Mouse (Mus musculus) adipocyte (in vitro differentiated cells): ENCODE data around the gene Pnldc1.
"Not testable (repeated sequence)": the region's sequence is repeated elsewhere in the genome, so short reads cannot be mapped to it uniquely, and the experiment has no call there.

Source experiments
- DNase-seq: peaks from one replicate; pipeline ENCODE4 v3.0.0-alpha.2; 2016; ENCODE audit warnings: low spot score

Pnldc1 gene

DNA sequence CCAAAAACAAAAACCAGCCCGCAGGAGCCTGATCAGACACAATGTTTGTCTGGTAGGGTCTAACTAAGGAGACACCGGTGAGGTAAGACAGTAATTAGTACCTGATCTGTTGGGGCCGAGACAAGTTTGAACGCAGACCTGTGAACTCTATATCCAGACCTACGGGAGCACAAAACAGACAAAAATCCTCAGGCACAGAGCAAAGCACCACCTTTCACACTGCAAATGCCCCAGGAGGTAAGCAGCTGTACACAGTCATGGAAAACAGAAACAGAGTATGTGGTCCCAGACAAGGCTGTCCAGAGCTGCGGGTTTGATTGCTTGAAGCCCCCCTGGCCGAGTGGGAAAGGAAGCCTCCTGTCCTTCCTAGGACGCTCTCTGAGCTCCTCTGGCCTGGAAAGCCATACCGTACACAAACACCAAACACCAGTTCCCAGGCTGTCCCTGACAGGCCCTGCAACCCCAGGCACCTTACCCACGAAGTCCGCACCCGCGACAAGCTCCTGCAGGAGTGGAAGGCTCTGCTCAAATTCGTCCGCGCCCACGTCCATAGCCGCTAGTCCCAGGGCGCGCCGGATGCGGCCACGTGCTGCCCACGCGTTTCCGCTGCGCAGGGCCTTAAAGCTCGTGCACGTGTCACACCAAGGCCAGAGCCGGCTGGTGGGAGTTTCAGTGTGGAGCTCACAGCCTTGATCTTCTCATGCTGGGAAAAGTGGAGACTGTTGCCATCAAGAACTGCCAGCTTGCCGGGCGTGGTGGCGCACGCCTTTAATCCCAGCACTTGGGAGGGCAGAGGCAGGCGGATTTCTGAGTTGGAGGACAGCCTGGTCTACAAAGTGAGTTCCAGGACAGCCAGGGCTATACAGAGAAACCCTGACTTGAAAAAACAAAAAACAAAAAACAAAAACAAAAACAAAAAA is at the start of gene Pnldc1:
Gene Pnldc1, minus strand, starts transcription at position 870 of the 920 bp plus-strand sequence.
- no peak for DNase-seq

DNA sequence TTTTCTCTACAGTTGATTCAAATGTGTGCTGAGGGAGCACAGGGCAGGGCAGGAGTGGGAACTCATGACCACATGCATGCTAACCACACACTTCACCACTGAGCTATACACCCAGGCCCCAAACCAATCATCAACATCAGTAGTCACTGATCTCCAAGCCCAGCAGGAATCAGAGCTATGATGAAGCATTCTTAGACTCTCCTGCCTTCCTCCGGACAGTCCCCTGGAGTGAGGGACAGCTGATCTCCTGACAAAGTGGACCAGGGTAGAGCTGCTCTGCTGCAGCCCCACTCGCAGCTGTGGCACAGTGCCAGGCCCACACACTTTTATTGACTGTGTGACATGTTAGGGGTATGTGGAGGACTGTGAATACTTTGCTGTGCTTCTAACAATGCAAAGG is 49.3 kb upstream of the Pnldc1 start:
- not testable (repeated sequence) for DNase-seq

DNA sequence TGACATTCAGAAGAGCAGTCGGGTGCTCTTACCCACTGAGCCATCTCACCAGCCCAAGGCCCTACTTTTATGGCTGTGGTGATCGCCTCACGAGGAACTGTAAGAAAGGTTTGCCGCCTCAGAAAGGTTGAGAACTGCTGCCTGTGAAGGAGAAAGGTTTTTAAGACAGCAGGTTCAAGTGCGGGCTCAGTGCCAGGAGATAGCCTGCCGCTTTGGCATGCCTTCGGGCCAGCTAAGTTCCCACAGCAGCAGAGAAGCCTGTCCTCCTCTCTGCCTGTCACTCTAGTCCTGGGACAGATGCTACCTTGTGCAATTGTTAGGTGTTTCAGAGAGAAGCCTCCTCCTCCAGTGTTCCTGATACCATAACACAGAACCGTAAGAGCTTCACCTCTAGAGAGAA is 46.6 kb upstream of the Pnldc1 start:
- DNase-seq, result peak; percentile 53

DNA sequence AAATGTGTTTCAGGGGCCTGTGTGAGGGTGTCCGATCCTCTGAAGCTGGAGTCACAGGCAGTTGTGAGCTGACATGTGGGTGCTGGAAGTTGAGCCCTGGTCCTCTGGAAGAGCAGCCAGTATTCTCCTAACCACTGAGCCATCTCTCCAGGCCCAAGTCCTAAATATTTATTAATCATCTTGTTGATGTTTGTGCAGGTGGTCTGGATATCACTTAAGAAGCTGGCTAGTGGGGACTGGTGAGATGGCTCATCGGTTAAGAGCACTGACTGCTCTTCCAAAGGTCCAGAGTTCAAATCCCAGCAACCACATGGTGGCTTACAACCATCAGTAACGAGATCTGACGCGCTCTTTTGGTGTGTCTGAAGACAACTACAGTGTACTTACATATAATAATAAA is 39.6 kb upstream of the Pnldc1 start:
- DNase-seq, result no peak

DNA sequence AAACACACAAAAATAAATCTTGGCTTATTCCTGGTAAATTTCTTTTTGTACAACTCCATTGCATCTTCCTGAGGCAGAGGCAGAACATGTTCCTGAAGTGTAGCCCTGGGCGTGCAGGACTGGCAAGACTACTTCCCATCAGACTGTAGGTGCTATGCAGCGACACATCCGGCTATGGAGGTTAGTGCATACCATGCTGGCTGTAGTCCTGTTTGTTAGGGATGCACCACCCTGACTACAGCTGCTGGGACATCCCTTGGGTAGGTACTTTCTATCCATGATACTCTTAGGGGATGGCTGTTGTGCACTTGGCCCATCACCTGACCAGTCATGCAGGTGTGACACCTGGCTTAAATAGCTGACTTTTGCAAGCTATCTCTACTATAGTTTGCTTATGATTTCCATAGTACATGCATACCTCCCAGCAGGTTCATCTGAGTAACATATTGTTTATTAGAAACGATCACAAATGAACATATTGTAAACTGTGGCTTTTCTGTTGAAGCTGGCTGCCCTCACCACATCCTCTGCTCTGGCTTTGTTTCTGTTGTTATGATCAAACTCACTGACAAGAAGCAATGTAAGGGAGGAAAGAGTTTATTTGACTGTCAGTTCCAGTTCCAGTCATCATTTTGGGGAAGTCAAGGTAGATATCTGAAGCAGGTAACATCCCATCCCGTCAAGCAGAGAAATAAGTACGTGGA is 32.6 kb upstream of the Pnldc1 start:
- DNase-seq, result no peak

DNA sequence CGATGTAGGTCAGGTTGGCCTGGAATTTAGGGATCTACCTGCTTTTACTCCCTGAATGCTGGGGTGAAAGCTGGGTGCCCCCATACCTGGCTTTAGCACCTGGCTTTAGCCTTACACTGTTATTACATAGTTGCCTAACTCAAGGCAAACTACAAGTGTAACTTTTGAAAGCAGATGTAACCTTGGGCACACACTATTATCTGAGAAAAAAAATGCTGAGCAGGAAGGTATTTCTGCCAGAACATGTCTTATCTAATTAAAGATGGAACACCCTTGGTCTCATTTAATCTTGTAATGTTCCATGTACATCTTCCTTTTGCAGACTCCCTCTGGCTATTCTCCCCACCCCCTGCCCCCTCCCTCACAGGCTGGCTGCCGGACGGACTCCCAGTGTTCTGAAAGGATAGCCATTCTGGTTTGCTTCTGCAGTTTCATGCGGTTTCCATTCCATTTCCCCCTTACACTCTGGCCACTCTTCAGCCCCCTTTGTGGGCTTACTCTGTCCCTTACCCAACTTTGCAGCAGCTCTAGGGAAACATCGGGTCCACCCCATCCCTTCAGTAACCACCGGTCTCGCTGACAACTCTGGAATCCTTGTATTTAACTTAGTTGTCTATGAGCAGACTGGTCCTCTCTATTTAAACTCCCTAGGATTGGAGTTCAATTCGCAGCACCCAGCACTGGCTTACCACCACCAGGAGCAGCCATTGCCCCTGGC is 31.7 kb upstream of the Pnldc1 start:
- no peak for DNase-seq

DNA sequence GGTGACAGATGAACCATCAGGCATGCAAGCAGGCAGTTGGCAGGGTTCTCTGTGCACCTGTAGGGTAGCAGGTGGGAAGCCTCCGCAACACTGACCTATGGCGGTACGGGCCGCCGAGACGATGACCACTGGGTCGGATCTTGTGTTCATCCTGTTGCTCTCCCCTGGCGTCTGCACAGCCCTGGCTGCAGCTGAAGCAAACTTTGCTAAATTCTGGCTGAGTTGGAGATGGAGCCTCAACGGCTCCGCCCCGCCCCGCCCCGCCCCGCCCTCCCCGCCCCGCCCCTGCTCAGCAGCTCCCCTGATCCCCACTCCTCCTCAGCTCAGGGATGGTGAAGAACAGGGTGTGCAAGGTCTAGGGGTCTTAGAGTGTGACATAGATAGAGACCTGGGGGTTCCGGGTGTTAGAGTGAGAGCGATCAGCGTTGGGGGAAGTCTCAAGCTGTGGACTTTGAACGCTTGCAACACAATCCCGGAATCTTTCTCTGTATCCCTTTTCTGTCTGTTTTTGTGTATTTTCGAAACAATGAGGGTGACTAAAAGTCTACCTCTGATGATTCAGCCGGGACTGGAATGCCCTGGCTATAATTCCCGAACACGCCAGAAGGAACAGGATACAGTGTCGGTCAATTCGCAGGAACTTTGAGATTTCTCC is 30.2 kb upstream of the Pnldc1 start, which contains the start of gene Acat3:
Gene Acat3, minus strand, starts transcription at position 450 of the 655 bp plus-strand sequence.
- peak; percentile 52 for DNase-seq

DNA sequence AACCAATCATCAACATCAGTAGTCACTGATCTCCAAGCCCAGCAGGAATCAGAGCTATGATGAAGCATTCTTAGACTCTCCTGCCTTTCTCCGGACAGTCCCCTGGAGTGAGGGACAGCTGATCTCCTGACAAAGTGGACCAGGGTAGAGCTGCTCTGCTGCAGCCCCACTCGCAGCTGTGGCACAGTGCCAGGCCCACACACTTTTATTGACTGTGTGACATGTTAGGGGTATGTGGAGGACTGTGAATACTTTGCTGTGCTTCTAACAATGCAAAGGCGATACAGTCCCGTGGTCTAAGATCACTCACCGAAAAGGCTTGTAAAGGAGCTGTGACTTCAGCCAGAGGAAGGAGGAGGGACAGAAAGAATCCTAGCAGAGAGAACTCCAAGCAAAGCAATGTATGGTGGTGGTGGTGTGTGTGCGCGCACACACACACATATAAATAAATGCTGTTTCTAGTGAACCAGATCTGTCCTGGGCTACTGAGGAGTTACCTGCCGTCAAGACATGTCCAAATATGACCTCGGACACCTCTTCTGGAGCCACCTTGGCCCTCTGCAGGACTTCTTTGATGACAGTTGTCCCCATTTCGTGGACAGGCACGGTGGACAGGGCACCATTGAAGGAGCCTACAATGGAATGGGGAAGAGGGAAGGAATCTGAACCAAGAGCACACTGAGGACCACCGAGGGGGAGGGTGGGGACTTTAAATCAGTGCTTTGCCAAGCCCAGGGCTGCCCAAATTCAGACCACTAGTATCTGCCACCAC is 29.5 kb upstream of the Pnldc1 start:
- not testable (repeated sequence) for DNase-seq

DNA sequence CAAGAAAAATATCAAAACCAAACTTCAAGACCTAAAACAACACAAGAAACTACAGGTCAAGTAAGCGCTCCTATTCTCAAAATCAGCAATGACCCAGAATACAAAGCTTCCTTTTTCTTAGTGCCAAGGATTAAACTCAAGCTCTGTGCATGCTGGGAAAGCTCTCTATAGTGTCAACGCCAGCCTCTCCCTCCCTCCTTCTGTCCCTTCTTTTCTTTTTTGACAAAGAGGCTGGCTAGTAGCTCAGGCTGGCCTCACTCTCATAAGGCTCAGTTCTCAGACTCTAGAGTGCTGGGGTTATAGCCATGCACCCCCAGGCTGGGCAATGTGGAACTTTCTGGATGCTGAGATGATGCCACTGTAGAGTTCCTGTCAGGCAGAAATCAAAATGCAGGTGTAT is 28.0 kb upstream of the Pnldc1 start:
- no peak for DNase-seq

DNA sequence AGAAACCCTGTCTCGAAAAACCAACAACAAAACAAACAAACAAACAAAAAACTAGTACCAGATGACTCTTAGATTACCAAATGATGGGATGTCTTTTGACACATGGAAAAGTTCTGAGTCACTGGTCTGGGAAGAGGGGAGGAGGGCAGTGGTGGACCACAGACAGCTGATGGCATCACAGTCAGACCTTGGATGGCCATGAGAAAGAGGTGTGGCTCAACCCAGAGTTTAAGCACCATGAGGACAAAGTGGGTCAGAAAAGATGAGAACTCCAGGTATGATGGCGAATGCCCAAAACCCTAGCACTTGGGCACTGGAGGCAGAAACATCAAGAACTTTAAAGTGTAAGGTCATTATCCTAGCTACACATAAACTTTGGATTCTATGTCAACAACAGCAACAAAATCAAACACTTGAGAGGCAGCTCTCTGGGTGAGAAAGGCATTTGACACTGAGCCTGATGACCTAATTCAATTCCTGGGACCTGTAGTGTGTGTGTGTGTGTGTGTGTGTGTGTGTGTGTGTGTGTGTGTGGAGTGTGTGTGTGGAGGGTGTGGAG is 27.5 kb upstream of the Pnldc1 start:
- DNase-seq, result no peak

DNA sequence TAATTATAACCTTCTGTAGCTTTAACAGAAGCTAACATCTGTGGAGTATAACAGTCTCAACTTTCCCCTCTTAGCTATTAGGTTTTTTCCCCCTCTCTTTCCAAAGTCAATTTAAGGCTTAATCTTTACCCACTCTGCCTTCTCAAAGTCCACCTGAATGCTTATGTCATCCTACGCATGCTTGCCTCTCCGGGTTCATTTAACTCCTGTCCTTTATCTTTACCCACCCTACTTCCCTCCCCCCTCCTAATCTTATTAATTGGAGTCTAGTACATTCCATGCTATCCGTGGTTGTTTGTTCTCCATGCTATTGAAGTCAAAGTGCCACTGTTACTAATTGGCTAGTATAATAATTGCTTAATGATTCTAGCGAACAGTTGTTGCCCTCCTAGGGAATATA is 25.7 kb upstream of the Pnldc1 start:
- no peak for DNase-seq

DNA sequence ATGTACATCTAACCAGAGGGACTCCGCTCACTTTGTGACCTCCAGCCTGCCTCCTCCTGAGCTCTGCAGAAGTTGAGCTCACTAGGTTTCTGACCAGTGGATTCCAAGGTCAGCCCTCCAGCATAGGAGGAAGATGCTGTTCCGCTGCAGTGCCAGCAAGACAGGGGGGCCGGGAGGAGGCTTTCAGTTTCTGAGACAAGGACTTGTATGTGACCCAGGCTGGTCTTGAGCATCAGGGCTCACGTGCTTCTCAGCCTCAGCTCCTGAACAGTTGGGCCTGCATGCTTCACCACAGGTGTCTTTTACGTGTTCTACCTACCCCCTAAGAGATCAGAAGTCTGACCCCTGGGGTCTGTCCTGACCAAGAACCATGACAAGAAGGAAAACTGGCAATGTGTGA is 21.5 kb upstream of the Pnldc1 start:
- DNase-seq, result not testable (repeated sequence)

DNA sequence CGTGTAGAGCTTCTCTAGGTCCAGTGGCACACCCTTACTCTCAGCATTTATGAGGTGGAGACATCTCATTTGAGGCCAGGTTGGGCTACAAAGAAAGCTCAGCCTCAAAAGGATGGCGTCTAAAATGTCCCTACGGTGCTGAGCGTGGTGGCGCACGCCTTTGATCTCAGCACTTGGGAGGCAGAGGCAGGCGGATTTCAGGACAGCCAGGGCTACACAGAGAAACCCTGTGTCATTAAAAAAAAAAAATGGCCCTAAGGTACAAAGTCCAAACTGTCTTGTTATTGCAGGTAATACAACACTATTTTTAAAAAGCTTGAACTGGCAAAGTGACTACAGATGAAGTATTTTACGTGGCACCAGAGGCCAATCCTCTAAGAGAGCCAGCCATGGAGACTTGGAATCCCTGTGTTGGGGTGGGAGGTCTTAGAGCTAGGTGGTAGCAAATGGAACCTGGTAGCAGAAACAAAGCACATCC is 15.7 kb upstream of the Pnldc1 start:
- no peak for DNase-seq

DNA sequence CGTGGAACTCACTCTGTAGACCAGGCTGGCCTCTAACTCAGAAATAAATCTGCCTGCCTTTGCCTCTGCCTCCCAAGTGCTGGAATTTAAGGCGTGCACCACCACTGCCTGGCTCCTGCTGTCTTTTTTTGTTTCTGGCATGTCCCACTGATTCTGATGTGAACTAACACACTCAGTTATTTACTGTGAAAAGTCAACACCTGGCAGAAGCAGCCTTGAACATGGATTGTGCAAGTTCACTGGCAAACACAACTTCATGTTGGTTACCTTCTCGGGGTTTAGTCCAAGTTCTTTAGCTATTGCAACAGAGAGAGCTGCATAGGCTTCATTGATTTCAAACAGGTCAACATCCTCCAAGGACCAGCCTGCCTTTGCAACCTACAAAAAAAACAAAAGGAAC is 15.0 kb upstream of the Pnldc1 start:
- peak; percentile 36 for DNase-seq

DNA sequence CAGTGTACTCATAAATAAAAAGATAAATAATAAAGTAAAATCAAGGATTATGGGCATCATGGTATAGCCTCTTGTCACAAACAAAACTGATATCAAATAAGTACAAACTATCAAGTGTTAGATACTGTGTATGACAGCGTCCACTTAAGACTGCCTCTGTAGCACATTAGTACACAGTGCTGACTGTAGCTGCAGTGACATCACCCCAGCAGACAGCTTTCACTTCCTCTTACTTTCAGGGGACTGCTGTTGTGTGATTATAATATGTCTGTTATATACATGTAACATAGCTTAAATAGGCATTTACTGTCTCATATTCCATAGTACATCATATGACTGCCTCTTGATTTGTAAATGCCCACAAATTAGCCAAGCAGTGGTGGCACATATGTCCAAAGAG is 11.0 kb upstream of the Pnldc1 start:
- DNase-seq, result no peak

DNA sequence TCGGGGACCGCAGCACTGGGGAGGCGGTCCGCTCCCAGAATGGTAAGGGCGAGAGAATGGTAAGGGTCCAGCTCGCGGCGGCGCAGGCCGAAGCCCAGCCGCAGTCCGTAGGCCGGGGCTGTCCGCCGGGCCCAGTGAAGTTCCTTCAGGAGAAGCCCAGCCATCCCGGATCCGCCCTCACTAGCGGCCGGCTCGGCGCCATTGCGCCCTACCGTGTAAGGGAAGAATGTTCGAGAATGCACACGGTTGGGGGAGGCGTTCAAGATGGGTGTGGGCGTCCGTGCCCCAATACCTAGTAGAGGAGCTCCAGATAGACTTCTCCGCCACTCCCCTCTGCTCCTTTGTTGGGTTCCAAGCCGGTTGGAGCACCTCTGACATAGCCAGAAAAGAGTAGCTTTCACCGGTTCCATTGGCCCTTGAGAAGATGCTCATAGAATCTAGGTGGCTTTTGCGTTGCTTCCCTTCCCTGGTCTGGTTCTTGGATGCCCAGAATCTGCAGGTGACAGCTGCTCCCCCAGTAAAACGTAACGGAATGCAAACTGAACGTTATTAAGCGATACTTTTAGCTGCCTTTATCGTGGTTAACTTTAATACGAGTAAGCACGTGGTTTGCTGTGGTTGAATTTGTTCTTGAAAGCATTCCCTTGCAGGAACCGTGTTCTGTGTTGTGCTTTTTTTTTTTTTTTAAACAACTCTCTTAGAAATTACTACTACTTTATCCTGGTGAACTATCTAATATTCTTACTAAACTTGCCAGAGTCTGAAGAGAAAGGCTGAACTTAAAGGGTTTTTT is 6.8 kb upstream of the Pnldc1 start:
- DNase-seq, result peak; percentile 49

DNA sequence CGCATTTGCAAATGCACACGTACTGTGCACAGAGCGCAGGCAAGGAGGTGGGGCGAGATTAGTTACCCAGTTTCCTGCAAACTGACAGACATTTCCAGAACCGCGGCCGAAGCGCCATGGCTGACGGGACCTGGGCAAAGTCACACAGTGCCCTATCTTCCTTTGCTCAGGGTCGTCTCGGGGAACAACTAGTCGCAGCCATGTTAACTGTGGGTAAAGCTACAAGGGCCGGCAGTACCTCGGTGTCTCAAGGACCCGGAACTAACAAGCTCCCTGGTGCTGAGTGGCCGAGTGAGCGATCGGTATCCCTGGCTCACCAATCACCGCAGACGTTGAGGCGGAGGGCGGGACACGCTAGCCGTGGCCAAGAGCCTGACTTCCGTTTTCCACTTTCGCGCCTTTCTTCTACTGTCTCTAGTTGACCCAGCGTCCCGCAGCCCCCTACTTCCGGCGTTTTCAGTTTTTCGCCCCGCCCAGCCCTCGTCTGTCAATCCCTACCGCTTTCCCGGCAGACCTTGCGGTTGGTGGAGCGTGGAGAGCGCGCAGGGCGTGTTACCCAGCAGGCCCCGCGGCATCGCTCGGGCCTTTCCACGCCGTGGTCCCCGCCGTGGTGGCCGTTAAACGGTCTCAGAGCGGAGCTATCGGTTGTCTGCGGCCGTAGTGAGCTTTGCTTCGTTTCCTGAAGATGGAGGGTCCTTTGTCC is 6.0 kb upstream of the Pnldc1 start, which contains the start of gene Mrpl18:
Gene Mrpl18, minus strand, starts transcription at position 465 of the 703 bp plus-strand sequence.
- peak; percentile 100 for DNase-seq

DNA sequence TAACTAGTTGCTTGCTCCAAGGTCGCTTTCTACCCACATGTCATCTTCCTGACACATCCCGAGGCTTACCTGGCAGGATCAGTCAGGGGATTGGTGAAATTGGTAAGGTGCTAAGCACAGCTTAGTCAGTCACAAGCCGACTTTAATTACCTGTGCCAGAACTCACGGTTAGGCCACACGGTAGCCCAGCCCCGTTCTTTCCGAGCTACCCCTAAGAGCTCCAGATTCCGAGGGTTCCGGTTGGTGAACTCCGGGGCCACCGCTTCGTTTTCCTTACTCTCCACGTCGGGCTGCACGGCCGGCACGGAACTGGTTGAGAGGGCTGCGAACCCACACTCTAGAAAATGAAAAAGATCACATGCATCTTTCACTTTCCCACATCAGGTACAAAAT is 5.5 kb upstream of the Pnldc1 start, which contains the start of gene Tcp1:
Gene Tcp1, plus strand, starts transcription at position 214 of the 393 bp plus-strand sequence.
- no peak for DNase-seq

DNA sequence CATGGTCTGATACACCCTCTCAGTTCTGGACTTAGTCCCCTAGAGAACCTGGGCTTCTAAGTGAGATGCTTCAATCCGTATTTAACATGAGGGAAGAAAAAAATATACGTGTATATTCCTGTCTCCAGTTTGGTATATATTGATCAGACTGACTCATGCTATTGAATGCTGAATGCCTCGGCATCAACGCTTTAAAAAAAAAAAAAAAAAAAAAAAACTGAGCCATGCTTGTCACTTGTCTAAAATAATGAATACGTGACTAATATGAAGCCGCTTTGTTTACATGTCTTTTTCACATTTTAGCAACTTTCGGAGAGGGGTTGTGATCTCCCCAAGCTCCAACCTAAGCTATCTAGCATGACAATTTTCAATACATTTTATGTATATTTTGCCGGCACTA is 361 bp upstream of the Pnldc1 start:
- no peak for DNase-seq
